Mouse (Mus musculus): ENCODE measurements around the gene Slc28a2. TPM values are rescaled to one million over a fixed set of nuclear protein-coding genes. Genes with fewer than 3 reads are reported as not detected.
"Not testable (repeated sequence)": the region's sequence is repeated elsewhere in the genome, so short reads cannot be mapped to it uniquely, and the experiment has no call there.

The Slc28a2 gene
- polyA plus RNA-seq, 1 experiment from 2014 or later = not detected

- not testable (repeated sequence) for ATAC-seq (replicated peaks)
Measured at GRCm38 (mm10) chr2:122483787-122484186, 57.5 kb downstream of the Slc28a2 start.

GRCm38 (mm10) chr2:122484641-122485040 lies 58.4 kb downstream of the Slc28a2 start, which contains the start of gene Gm14085:
Gene Gm14085 (plus strand): TSS chr2:122484941.
- no peaks in the 10 kb centered on the region for H3K9me3 ChIP-seq
- no peaks in the 10 kb centered on the region for H3K27me3 ChIP-seq
- H3K9ac ChIP-seq (replicated peaks) = no peak within 1 kb of the TSS
- H3K4me1 ChIP-seq = no peaks in the 10 kb centered on the region
- no peak for ATAC-seq (replicated peaks)
- H3K4me3 ChIP-seq = no peak within 1 kb of the TSS
- no peak within 1 kb of the TSS for H3K4me2 ChIP-seq (replicated peaks)
- no peak within 1 kb of the TSS for H3K27ac ChIP-seq (replicated peaks)
- no peaks in the 10 kb centered on the region for H3K36me3 ChIP-seq
- 95% methylated on average over 1 of the region's 1 CpGs for WGBS

More at GRCm38 (mm10) chr2:122483787-122484186, 57.5 kb downstream of the Slc28a2 start:
- not testable (repeated sequence) for H3K4me2 ChIP-seq (replicated peaks); H3K27me3 ChIP-seq; H3K4me1 ChIP-seq; H3K27ac ChIP-seq (replicated peaks); H3K9ac ChIP-seq (replicated peaks); H3K9me3 ChIP-seq; H3K4me3 ChIP-seq; H3K36me3 ChIP-seq
- 78% methylated on average over 1 of the region's 1 CpGs for WGBS

- H3K9me3 ChIP-seq; ATAC-seq (replicated peaks): not testable (repeated sequence)
Measured at GRCm38 (mm10) chr2:122485654-122486053, 59.4 kb downstream of the Slc28a2 start.

GRCm38 (mm10) chr2:122486122-122486521 lies 59.8 kb downstream of the Slc28a2 start:
- not testable (repeated sequence) for H3K27me3 ChIP-seq; ATAC-seq (replicated peaks); H3K27ac ChIP-seq (replicated peaks); H3K9ac ChIP-seq (replicated peaks); H3K4me2 ChIP-seq (replicated peaks); H3K4me1 ChIP-seq; H3K36me3 ChIP-seq; H3K9me3 ChIP-seq; H3K4me3 ChIP-seq

More at GRCm38 (mm10) chr2:122485654-122486053, 59.4 kb downstream of the Slc28a2 start:
- H3K36me3 ChIP-seq; H3K4me2 ChIP-seq (replicated peaks); H3K9ac ChIP-seq (replicated peaks); H3K4me1 ChIP-seq; H3K27me3 ChIP-seq; H3K4me3 ChIP-seq; H3K27ac ChIP-seq (replicated peaks): not testable (repeated sequence)
- 74% methylated on average over 3 of the region's 3 CpGs for WGBS

GRCm38 (mm10) chr2:122486674-122487073 lies 60.4 kb downstream of the Slc28a2 start:
- no peak for ATAC-seq (replicated peaks)
- WGBS = 88% methylated on average over 2 of the region's 2 CpGs
- Histone ChIP-seq H3K27me3 (no peaks in the 10 kb centered on the region), H3K36me3 (no peaks in the 10 kb centered on the region), H3K4me2 (replicated peaks) (no peak overlapping the region), H3K9ac (replicated peaks) (no peak overlapping the region), H3K4me1 (no peaks in the 10 kb centered on the region), H3K4me3 (no peak overlapping the region), H3K9me3 (no peaks in the 10 kb centered on the region), H3K27ac (replicated peaks) (no peak overlapping the region)

Other genes starting within 250 kb of the Slc28a2 start
- gene Patl2, start 240.3 kb upstream of the Slc28a2 start, polyA plus RNA-seq (2015; fragmentation: Nextera tagmentation; extraction: Ambion mirVana) = not detected in 2 replicates
- not detected in 2 replicates for gene Terb2, start 240.2 kb upstream of the Slc28a2 start, polyA plus RNA-seq (2015; fragmentation: Nextera tagmentation; extraction: Ambion mirVana)
- gene Sord, start 191.7 kb upstream of the Slc28a2 start, polyA plus RNA-seq (2015; fragmentation: Nextera tagmentation; extraction: Ambion mirVana) = 16.0 and 16.2 TPM in 2 replicates
- 0.03 TPM in 1 of 2 replicates, not detected in the other for gene Duox2, start 128.0 kb upstream of the Slc28a2 start, polyA plus RNA-seq (2015; fragmentation: Nextera tagmentation; extraction: Ambion mirVana)
- 0.13 TPM in 1 of 2 replicates, not detected in the other for gene Duoxa2, start 127.6 kb upstream of the Slc28a2 start, polyA plus RNA-seq (2015; fragmentation: Nextera tagmentation; extraction: Ambion mirVana)
- gene Duoxa1, start 112.7 kb upstream of the Slc28a2 start, polyA plus RNA-seq (2015; fragmentation: Nextera tagmentation; extraction: Ambion mirVana) = not detected in 2 replicates
- 0.04 and 0.06 TPM in 2 replicates for gene Duox1, start 110.8 kb upstream of the Slc28a2 start, polyA plus RNA-seq (2015; fragmentation: Nextera tagmentation; extraction: Ambion mirVana)
- 10.3 and 11.0 TPM in 2 replicates for gene Shf, start 57.3 kb upstream of the Slc28a2 start, polyA plus RNA-seq (2015; fragmentation: Nextera tagmentation; extraction: Ambion mirVana)
- not detected in 2 replicates for gene Gm14085, start 58.5 kb downstream of the Slc28a2 start, polyA plus RNA-seq (2015; fragmentation: Nextera tagmentation; extraction: Ambion mirVana)
- gene Gatm, start 184.8 kb downstream of the Slc28a2 start, polyA plus RNA-seq (2015; fragmentation: Nextera tagmentation; extraction: Ambion mirVana) = 22.8 and 24.2 TPM in 2 replicates
- gene AA467197, start 210.5 kb downstream of the Slc28a2 start, polyA plus RNA-seq (2015; fragmentation: Nextera tagmentation; extraction: Ambion mirVana) = not detected in 2 replicates

Measured in forebrain, embryonic 15.5 days (tissue).